14 mouse cellular contexts compared by ENCODE assay signal in genomic region chr17:33926207-33926932, GRCm38 (mm10). TPM values are rescaled to one million over a fixed set of nuclear protein-coding genes. Genes with fewer than 3 reads are reported as not detected.
DNase-seq lines count a peak whose midpoint lies in the region; ATAC-seq and TF ChIP-seq lines count a peak whose summit lies in the region.
"Had no signal": no experiment of that assay in that cellular context is flagged by ENCODE, and none has a peak within 500 bp of the region (broad histone marks: within the 10 kb centered on the region; RNA-seq: fewer than 3 reads in every experiment).

No protein-coding gene starts in this region.

- H3K27ac ChIP-seq in kidney, embryonic 16.5 days (ENCODE audit: low read length): no peak overlapping the region
- H3K27ac ChIP-seq in thymus, adult 2 months (ENCODE audit: control insufficient read depth, insufficient read depth, low read length): no peak overlapping the region
- H3K27ac ChIP-seq: heart, embryonic 15.5 days; liver, embryonic 13.5 days had no signal

- peaks cover 7% of the 10 kb centered on the region; the same call in 1 of the 2 replicates for H3K36me3 ChIP-seq in kidney, embryonic 16.5 days (ENCODE audit: insufficient read depth, low read length)
- H3K36me3 ChIP-seq in thymus, adult 2 months (ENCODE audit: control insufficient read depth, insufficient read depth, low read length): no peaks in the 10 kb centered on the region

- no peak overlapping the region for H3K9ac ChIP-seq in kidney, embryonic 16.5 days (replicated peaks; ENCODE audit: low read length)
- H3K9ac ChIP-seq: heart, embryonic 15.5 days; liver, embryonic 13.5 days had no signal

- H3K4me1 ChIP-seq in kidney, embryonic 16.5 days (ENCODE audit: insufficient read depth, low read length): peaks cover 18% of the 10 kb centered on the region
- H3K4me1 ChIP-seq in thymus, adult 2 months (replicated peaks; ENCODE audit: control insufficient read depth, insufficient read depth, low read length): peaks cover 15% of the 10 kb centered on the region

- no peaks in the 10 kb centered on the region for H3K27me3 ChIP-seq in kidney, embryonic 16.5 days (ENCODE audit: insufficient read depth, low read length)
- H3K27me3 ChIP-seq in thymus, adult 2 months (ENCODE audit: control insufficient read depth, insufficient read depth, low read length): no peaks in the 10 kb centered on the region
- H3K27me3 ChIP-seq: heart, embryonic 15.5 days; liver, embryonic 13.5 days had no signal

- H3K4me2 ChIP-seq in kidney, embryonic 16.5 days (replicated peaks; ENCODE audit: low read depth, low read length): no peak overlapping the region
- H3K4me2 ChIP-seq: heart, embryonic 15.5 days; liver, embryonic 13.5 days had no signal

- peak; percentile 39 to 44 for DNase-seq in cerebellum, postnatal 10 days
- no peak for DNase-seq in cerebellum, adult 9-10 months
- DNase-seq in kidney, postnatal 10 days: peak; percentile 57
- DNase-seq in thymus, postnatal 0 days (ENCODE audit: low spot score): peak; percentile 20
- DNase-seq in thymus, adult 2 months: no peak
- no peak for DNase-seq in urinary bladder, postnatal 14 days (ENCODE audit: low spot score)
- DNase-seq: adrenal gland, adult 8-10 months; cerebellum, postnatal 36 days; liver, embryonic 13.5 days; spleen, adult 18-20 months had no signal

- ATAC-seq in kidney, embryonic 16.5 days (ENCODE audit: low FRiP score, low TSS enrichment): no peak
- ATAC-seq in erythroblast, adult 5-6 weeks (replicated peaks; ENCODE audit: low FRiP score, poor library complexity, severe bottlenecking): no peak

- no peak for TF ChIP-seq POLR2A in thymus, adult 2 months (IDR thresholded peaks at IDR 0.05; ENCODE audit: control insufficient read depth, extremely low read depth, insufficient read depth, low read length, poor library complexity)

- TF ChIP-seq CTCF in thymus, adult 2 months (IDR thresholded peaks at IDR 0.05; ENCODE audit: borderline replicate concordance, control insufficient read depth, extremely low read depth, insufficient read depth, low read length, poor library complexity): no peak

- 69% methylated on average over 17 of the region's 17 CpGs for WGBS in kidney, embryonic 16.5 days
- WGBS in thymus, adult 2 months: 93% methylated on average over 17 of the region's 17 CpGs

- H3K9me3 ChIP-seq in kidney, embryonic 16.5 days (ENCODE audit: low read length): no peaks in the 10 kb centered on the region
- H3K9me3 ChIP-seq: heart, embryonic 15.5 days; liver, embryonic 13.5 days had no signal

- no peak overlapping the region for H3K4me3 ChIP-seq in kidney, embryonic 16.5 days (ENCODE audit: low read length)
- H3K4me3 ChIP-seq in thymus, adult 2 months (ENCODE audit: control insufficient read depth, insufficient read depth, low read length): no peak overlapping the region
- H3K4me3 ChIP-seq: heart, embryonic 15.5 days; liver, embryonic 13.5 days; myocyte had no signal

RNA-seq across cellular contexts. Expression of gene Rgl2, which starts 3.0 kb away (rescaled TPM):
- 35.9 and 38.0 TPM in 2 replicates for polyA plus RNA-seq in kidney, embryonic 16.5 days (2015; fragmentation: Nextera tagmentation; extraction: Ambion mirVana)
- 37.5 and 42.3 TPM in 2 replicates for polyA plus RNA-seq in thymus, postnatal 0 days (2015; fragmentation: Nextera tagmentation; extraction: Ambion mirVana)
- 528 and 541 TPM in 2 replicates for polyA plus RNA-seq in thymus, adult 2 months (2012; rRNA removed)
- 5.2 and 6.1 TPM in 2 replicates for total RNA-seq in erythroblast, adult 5-6 weeks (2015; ENCODE audit: low replicate concordance)
- 5.6 and 9.7 TPM in 2 replicates for total RNA-seq in erythroblast, adult 5-6 weeks (2017; ENCODE audit: low replicate concordance)

RNA-seq across cellular contexts. Expression of gene Zbtb22, which starts 10.7 kb away (rescaled TPM):
- 20.6 and 20.9 TPM in 2 replicates for polyA plus RNA-seq in kidney, embryonic 16.5 days (2015; fragmentation: Nextera tagmentation; extraction: Ambion mirVana)
- 13.8 and 14.9 TPM in 2 replicates for polyA plus RNA-seq in thymus, postnatal 0 days (2015; fragmentation: Nextera tagmentation; extraction: Ambion mirVana)
- polyA plus RNA-seq in thymus, adult 2 months (2012; rRNA removed): 119 and 120 TPM in 2 replicates
- 4.0 and 7.9 TPM in 2 replicates for total RNA-seq in erythroblast, adult 5-6 weeks (2015; ENCODE audit: low replicate concordance)
- 8.8 and 10.3 TPM in 2 replicates for total RNA-seq in erythroblast, adult 5-6 weeks (2017; ENCODE audit: low replicate concordance)

RNA-seq across cellular contexts. Expression of gene Tapbp, which starts 10.7 kb away (rescaled TPM):
- polyA plus RNA-seq in kidney, embryonic 16.5 days (2015; fragmentation: Nextera tagmentation; extraction: Ambion mirVana): 36.1 and 39.2 TPM in 2 replicates
- 131 and 140 TPM in 2 replicates for polyA plus RNA-seq in thymus, postnatal 0 days (2015; fragmentation: Nextera tagmentation; extraction: Ambion mirVana)
- 201 and 248 TPM in 2 replicates for polyA plus RNA-seq in thymus, adult 2 months (2012; rRNA removed)
- total RNA-seq in erythroblast, adult 5-6 weeks (2015; ENCODE audit: low replicate concordance): 30.7 and 30.9 TPM in 2 replicates
- 34.3 and 39.6 TPM in 2 replicates for total RNA-seq in erythroblast, adult 5-6 weeks (2017; ENCODE audit: low replicate concordance)

RNA-seq across cellular contexts. Expression of gene Pfdn6, which starts 13.8 kb away (rescaled TPM):
- 168 and 174 TPM in 2 replicates for polyA plus RNA-seq in kidney, embryonic 16.5 days (2015; fragmentation: Nextera tagmentation; extraction: Ambion mirVana)
- polyA plus RNA-seq in thymus, postnatal 0 days (2015; fragmentation: Nextera tagmentation; extraction: Ambion mirVana): 218 and 225 TPM in 2 replicates
- 29.8 and 35.1 TPM in 2 replicates for polyA plus RNA-seq in thymus, adult 2 months (2012; rRNA removed)
- total RNA-seq in erythroblast, adult 5-6 weeks (2015; ENCODE audit: low replicate concordance): 15.9 and 38.0 TPM in 2 replicates
- 22.9 TPM in 2 replicates for total RNA-seq in erythroblast, adult 5-6 weeks (2017; ENCODE audit: low replicate concordance)

RNA-seq across cellular contexts. Expression of gene Wdr46, which starts 14.1 kb away (rescaled TPM):
- 32.7 and 37.7 TPM in 2 replicates for polyA plus RNA-seq in kidney, embryonic 16.5 days (2015; fragmentation: Nextera tagmentation; extraction: Ambion mirVana)
- 20.6 and 25.5 TPM in 2 replicates for polyA plus RNA-seq in thymus, postnatal 0 days (2015; fragmentation: Nextera tagmentation; extraction: Ambion mirVana)
- 35.4 and 38.1 TPM in 2 replicates for polyA plus RNA-seq in thymus, adult 2 months (2012; rRNA removed)
- 4.0 and 15.9 TPM in 2 replicates for total RNA-seq in erythroblast, adult 5-6 weeks (2015; ENCODE audit: low replicate concordance)
- 7.5 and 8.5 TPM in 2 replicates for total RNA-seq in erythroblast, adult 5-6 weeks (2017; ENCODE audit: low replicate concordance)

Comparison
In these comparisons a context has a peak if more than half of its experiments do, and no peak if none do; other contexts are left out.
1. DNase-seq: peak in cerebellum, postnatal 10 days (2 of 2), kidney, postnatal 10 days (single experiment) and thymus, postnatal 0 days (single experiment); none in cerebellum, adult 9-10 months (single experiment), thymus, adult 2 months (single experiment) and urinary bladder, postnatal 14 days (single experiment).
2. RNA of gene Rgl2, which starts 3.0 kb away (polyA plus RNA-seq): 528 to 541 TPM in thymus, adult 2 months; 37.5 to 42.3 TPM in thymus, postnatal 0 days and 35.9 to 38.0 TPM in kidney, embryonic 16.5 days; every median in the first group is over 10 times any median in the second.